Mouse (Mus musculus): ENCODE measurements around the gene Apopt1.

Apopt1 gene

GRCm38 (mm10) chr12:111777919-111778318, 64.9 kb downstream of the Apopt1 start:
- DNase-seq: no peak

- DNase-seq: no peak
Observed at GRCm38 (mm10) chr12:111779544-111779943, 66.5 kb downstream of the Apopt1 start.

- no peak for DNase-seq
Observed at GRCm38 (mm10) chr12:111785174-111785573, 72.1 kb downstream of the Apopt1 start.

- DNase-seq: no peak
Observed at GRCm38 (mm10) chr12:111787015-111787414, 74.0 kb downstream of the Apopt1 start.

- DNase-seq: no peak
Observed at GRCm38 (mm10) chr12:111790090-111790489, 77.0 kb downstream of the Apopt1 start.

- no peak for DNase-seq
Observed at GRCm38 (mm10) chr12:111790631-111791030, 77.6 kb downstream of the Apopt1 start.

GRCm38 (mm10) chr12:111791474-111792104, 78.5 kb downstream of the Apopt1 start:
- no peak for DNase-seq

- DNase-seq: peak; percentile 54
Observed at GRCm38 (mm10) chr12:111794102-111794501, 81.0 kb downstream of the Apopt1 start.

- DNase-seq: no peak
Observed at GRCm38 (mm10) chr12:111794526-111795179, 81.6 kb downstream of the Apopt1 start.

GRCm38 (mm10) chr12:111795180-111795895, 82.3 kb downstream of the Apopt1 start:
- DNase-seq: peak; percentile 73

- no peak for DNase-seq
Observed at GRCm38 (mm10) chr12:111797251-111797650, 84.2 kb downstream of the Apopt1 start.

- DNase-seq: no peak
Observed at GRCm38 (mm10) chr12:111798493-111798892, 85.4 kb downstream of the Apopt1 start.

- no peak for DNase-seq
Observed at GRCm38 (mm10) chr12:111800459-111801183, 87.6 kb downstream of the Apopt1 start.

- DNase-seq: no peak
Observed at GRCm38 (mm10) chr12:111803538-111803937, 90.5 kb downstream of the Apopt1 start.
